Mouse (Mus musculus) gonadal fat pad, adult 2 months (tissue): ENCODE results near the gene Ccs. TPM values are rescaled to one million over a fixed set of nuclear protein-coding genes. Genes with fewer than 3 reads are reported as not detected.
"Not testable (repeated sequence)": the region's sequence is repeated elsewhere in the genome, so short reads cannot be mapped to it uniquely, and the experiment has no call there.

Experiments used
- DNase-seq: peaks from one replicate; pipeline ENCODE4 v3.0.0-alpha.2; 2012; ENCODE audit warnings: low read depth
- polyA plus RNA-seq: library from polyadenylated mRNA; depleted of rRNA; stranded (reverse); fragments of >200 nt; gene quantifications from 2 replicates; pipeline ENCODE4 v1.2.3, GENCODE M21; 2012

Ccs gene
- polyA plus RNA-seq, 1 experiment: 50.6 TPM

DNA sequence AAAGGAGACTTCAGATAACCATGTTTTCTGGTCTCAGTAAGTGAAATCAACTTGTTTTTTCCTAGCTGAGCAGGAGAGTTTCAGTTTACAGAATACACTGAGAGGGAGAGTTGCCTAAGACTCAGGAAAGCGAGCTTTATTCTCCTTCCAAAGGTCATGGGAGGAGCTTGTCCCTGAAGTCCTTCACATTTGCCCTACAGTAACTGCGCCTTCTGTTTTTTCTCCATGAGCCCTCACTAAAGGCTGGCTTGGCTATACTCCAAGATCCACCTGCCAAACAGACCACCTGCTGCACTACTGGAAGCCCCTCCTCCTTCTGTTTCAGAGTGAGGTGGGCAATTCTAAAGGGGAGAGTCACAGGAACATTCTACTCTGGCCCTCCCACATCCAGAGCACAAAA, 3.0 kb downstream of the Ccs start:
- DNase-seq: no peak

GRCm38 (mm10) chr19:4833977-4834376, 5.2 kb downstream of the Ccs start:
- peak; percentile 88 for DNase-seq

GRCm38 (mm10) chr19:4829156-4829555, 10.0 kb downstream of the Ccs start:
- DNase-seq: peak; percentile 88

GRCm38 (mm10) chr19:4828444-4829114, 10.6 kb downstream of the Ccs start:
- DNase-seq: no peak

- DNase-seq: no peak
These were observed 18.3 kb downstream of the Ccs start for GRCm38 (mm10) chr19:4820678-4821303.

DNA sequence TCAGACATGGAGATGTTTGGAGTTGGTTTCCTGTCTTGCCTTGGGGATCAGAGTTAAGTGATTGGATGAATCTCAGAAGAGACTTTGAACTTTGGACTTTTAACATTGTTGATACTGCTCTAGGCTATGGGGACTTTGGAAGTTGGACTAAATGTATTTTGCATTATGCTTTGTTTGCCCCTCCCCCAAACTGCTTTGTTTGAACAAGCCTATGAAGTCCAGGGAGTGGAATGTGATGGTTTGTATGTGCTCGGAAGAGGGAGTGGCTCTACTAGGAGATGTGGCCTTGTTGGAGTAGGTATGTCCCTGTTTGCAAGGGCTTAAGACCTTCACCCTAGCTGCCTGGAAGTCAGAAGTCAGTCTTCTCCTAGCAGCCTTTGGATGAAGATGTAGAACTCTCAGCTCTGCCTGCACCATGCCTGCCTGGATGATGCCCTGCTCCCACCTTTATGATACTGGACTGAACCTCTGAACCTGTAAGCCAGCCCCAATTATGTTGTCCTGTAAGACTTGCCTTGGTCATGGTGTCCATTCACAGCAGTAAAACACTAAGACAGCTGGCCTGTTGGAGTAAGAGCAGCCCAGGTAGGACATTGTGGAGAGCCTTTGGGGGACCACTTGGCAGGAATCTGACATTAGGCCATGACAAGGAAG, 21.8 kb downstream of the Ccs start:
- DNase-seq: no peak

DNA sequence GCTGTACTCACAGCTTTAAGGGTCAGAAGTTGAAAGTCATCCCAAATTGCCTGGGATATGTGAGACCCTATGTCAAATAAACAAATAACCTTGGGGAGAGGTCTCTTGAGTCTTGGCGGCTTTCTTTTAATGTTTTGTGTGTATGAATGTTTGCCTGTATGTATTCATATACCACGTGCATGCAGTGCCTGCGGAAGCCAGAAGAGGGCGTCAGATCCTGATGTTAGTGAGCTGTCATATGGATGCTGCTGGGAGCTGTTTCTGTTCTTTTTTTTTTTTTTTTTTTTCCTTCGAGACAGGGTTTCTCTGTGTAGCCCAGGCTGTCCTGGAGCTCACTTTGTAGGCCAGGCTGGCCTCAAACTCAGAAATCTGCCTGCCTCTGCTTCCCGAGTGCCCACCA, 26.1 kb downstream of the Ccs start:
- DNase-seq: no peak

DNA sequence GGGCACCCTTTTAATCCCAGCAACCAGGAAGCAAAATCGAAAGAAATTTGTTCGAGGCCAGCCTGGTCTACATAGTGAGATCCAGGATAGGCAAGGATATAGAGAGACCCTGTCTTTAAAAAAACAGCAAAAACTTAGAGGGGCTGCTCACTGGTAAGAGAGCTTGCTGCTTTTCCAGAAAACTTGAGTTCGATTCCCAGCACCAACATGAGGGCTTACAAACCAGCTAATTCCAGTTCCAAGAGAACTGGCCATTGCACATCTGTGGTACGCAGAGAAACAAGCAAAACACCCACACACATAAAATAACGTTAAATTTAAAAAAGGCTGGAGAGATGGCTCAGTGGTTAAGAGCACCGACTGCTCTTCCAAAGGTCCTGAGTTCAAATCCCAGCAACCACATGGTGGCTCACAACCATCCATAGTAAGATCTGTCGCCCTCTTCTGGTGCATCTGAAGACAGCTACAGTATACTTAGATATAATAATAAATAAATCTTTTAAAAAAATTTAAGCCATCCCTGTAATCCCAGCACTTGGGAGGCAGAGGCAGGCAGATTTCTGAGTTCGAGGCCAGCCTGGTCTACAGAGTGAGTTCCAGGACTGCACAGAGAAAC, 26.7 kb downstream of the Ccs start:
- not testable (repeated sequence) for DNase-seq

- DNase-seq: no peak
These were observed 27.3 kb downstream of the Ccs start for GRCm38 (mm10) chr19:4811909-4812242.

DNA sequence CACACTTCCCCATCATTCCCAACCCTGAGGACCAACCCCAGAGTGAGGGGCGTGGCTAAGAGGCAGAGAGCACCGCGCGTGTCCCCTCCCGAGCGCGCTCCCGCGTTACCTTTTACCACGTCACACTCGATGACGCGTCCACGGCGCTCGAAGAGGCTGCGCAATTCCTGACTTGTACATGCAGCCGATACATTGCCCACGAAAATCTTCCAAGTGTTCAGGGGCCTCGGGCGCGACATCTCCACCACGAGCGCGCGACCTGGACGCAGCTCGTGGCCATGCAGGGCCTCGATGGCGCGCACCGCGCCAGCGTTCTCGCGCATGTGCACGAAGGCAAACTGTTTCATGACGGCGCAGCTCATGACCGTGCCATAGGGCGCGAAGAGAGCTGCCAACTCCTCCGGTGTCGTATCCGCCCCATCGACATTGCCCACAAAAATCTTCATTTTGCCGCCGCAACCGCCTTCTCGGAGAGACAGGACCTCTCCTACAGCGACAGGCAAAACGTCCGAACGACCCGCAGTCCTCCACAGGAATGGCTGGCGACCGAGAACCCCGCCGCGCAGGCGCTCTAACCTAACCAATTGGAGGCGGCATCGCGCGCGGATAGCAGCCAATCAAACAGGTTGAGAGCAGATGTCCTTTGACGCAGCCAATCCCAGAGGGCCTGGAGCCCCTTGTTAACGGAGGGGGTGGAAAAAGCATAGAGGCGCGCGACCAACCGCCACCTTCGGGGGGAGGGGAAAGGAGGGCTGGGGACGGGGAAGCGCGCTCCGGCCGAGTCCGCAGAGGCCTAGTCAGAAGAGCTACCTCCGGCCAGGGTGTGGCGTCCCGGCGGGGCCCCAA, 27.8 kb downstream of the Ccs start, which contains the start of the genes Gm21992 and Rbm14:
Gene Gm21992, minus strand, starts transcription at position 550 of the 846 bp plus-strand sequence.
Gene Rbm14, minus strand, starts transcription at position 572 of the 846 bp plus-strand sequence.
- peak; percentile 86 for DNase-seq

DNA sequence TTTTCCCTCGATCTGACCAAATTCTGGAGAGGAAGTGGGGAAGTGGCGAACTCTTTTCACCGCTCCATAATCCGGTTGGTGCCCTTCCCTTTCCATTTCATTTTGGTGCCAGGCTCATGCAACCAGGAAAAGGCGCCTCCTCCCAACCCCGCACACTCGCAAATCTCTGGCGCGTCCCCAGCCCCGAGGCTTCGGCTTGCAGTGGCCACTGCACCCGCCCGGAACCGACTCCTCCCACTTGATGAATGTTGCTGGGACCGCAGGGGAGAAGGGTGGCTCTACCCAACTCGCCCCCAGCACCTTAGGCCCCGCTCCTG, 28.4 kb downstream of the Ccs start:
- no peak for DNase-seq

DNA sequence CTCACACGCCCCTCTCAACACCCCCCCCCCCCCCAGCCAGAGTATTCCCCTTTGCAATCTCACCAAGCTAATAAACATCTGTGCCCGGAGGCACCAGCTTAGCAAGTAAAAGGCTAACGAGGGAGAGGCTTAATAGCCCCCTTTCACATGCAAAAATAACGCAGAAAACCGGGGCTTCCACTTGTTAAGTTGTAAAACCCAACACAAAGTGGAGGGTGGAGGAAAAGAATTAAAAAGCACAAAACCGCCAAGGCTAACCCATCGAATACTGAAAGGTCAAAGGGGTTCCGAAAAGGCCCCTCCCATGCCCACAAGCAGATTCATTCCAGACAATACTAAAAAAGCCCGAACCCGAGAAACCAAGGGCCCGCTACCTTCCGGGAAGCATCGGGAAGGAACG, 28.8 kb downstream of the Ccs start:
- no peak for DNase-seq

GRCm38 (mm10) chr19:4803283-4803682, 35.8 kb downstream of the Ccs start:
- DNase-seq: no peak

GRCm38 (mm10) chr19:4802691-4803091, 36.4 kb downstream of the Ccs start:
- DNase-seq: no peak

- DNase-seq: no peak
These were observed 40.0 kb downstream of the Ccs start for GRCm38 (mm10) chr19:4799083-4799482.

DNA sequence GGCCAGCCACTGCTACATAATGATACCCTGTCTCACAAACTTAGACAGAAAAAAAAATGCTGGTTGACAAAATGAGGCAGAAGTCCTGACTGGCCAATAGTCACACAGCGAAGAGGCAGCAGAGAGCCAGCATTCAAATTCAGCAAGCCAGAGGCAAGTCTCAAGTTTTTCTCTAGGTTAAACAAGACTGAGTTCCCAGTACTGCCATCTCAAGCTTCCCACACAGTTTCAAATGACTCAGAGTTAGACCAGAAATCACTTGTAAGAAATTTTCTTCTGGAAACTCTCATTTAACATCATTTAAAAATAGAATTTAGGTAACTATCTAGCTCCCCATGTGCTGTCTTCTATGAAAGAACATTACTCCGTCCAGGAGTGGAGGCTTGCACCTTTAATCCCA, 41.3 kb downstream of the Ccs start:
- no peak for DNase-seq

- DNase-seq: no peak
These were observed 43.2 kb downstream of the Ccs start for GRCm38 (mm10) chr19:4795929-4796328.

- DNase-seq: peak; percentile 99
These were observed 45.2 kb downstream of the Ccs start, which contains the start of gene Rbm4 for GRCm38 (mm10) chr19:4793831-4794422. Gene Rbm4, minus strand, starts transcription at chr19:4793901.

DNA sequence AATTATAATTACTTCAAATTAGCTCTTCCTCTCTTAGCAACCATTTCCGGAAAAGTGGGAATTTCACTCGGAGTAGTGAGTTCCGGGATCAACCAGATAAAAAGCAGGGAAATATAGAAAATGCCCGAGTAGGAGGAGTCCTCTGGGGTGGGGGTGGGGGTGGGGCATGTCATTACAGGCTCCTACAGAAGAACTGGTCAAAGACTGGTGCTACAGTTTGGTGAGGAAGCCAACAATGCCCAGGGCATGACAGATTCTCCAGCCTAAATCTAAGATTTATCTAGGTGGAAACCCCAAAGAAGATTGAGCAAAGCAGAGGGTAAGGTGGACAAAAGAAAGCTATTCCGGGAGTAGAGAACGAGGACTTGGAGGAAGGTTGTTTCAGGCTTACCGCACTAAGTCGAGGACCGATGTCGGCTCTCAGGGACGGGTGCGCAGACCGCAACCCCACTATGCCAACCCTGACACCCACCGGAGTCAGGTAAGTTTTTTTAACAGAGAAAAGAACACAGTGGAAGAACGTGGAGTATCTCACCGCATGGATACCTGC, 45.8 kb downstream of the Ccs start:
- no peak for DNase-seq

DNA sequence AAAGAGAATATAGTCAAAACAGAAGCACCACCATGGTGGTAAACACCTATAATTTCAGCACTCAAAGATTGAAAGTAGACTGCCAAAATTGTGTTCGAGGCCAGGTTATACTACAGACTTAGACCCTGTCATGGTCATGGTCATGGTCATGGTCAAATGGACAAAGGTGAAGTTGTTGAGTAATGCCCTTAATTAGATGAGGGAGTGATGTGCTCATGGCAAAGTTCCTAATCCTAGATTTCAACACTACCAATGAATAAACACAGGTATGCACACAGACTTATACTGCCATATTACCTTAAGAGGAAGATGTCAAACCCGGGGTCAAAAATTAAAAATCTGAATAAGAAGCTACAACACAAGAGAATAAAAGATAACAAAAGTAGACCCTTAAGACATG, 52.8 kb downstream of the Ccs start:
- peak; percentile 42 for DNase-seq

DNA sequence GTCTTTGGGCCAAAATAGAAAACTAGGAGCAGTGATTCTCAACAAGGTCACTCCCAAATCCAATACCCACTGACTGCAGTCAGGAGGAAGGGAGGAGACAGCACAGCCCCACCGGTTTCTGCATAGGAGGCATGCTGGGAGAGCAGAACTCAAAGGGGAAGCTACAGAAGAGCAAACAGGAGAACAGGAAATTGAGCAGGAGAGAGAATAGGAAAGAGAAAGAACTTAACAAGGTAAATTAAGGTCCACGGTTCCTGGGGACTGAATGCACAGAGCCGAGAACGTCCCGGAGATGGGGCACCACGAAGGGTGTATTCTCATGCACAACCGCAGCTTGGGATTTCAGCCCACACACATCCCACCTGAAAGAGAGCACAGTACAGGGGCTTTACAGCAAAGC, 53.9 kb downstream of the Ccs start:
- DNase-seq: no peak
